Mouse (Mus musculus): ENCODE measurements around the gene Pla2g16. TPM values are rescaled to one million over a fixed set of nuclear protein-coding genes. Genes with fewer than 3 reads are reported as not detected.

Gene Pla2g16
- total RNA-seq, 2 experiments from 2014 or later, result 25.6 to 29.6 TPM

DNA sequence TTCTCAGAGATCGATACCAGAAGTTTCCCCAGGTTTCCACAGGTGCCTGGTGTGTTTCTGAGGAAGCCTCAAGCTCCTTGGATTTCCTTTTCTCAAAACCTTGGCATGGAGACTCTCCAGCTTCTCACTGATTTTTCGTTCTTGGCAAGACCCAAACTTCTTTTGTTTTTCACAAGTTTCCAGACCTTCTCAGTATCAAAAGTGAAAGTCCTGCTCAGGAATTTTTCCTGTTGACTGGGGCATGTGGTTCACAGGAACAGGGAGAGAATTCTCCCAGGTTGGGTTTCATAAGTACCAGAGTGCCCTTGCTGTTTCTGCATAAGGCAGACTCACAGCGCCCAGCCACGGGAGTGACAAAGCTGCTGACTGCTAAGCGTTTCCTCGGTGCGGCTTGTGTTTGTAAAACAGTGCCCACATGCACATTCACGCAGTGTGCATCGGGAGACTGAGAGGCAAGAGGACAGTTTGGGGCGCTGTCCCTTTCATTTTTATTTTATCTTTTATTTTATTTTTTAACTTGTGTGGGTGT is 5.4 kb downstream of the Pla2g16 start:
- ATAC-seq (replicated peaks; ENCODE audit: low FRiP score, low TSS enrichment, poor library complexity, severe bottlenecking), result no peak

DNA sequence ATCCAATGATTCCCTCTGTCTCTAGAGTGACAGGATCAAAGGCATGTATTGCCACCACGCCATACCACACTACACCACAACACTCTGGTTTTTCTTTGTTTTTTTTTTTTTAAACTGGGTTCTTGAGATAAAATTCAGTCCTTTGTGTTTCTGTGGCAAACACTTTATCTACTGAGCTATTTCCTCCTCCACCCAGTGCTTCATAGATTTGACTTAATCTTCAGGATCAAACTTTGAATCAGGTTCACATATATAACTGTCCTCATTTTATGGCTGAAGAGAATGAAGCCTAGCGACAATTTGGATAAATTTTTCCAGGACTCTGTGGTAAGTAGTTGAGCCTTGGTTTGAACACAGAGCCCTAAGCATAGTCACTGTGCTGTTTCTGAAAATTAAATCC is 6.4 kb downstream of the Pla2g16 start:
- 0 out of 2 replicates have a peak, but pooled peaks have one; percentile 24 for ATAC-seq (replicated peaks; ENCODE audit: low FRiP score, low TSS enrichment, poor library complexity, severe bottlenecking)

- no peak for ATAC-seq (replicated peaks; ENCODE audit: low FRiP score, low TSS enrichment, poor library complexity, severe bottlenecking)
Measured at GRCm38 (mm10) chr19:7564457-7564856, 7.2 kb downstream of the Pla2g16 start.

- ATAC-seq (replicated peaks; ENCODE audit: low FRiP score, low TSS enrichment, poor library complexity, severe bottlenecking), result no peak
Measured at GRCm38 (mm10) chr19:7566826-7567225, 9.6 kb downstream of the Pla2g16 start.

GRCm38 (mm10) chr19:7568364-7568763 is 11.1 kb downstream of the Pla2g16 start:
- ATAC-seq (replicated peaks; ENCODE audit: low FRiP score, low TSS enrichment, poor library complexity, severe bottlenecking), result no peak

- ATAC-seq (replicated peaks; ENCODE audit: low FRiP score, low TSS enrichment, poor library complexity, severe bottlenecking), result no peak
Measured at GRCm38 (mm10) chr19:7569650-7570049, 12.4 kb downstream of the Pla2g16 start.

DNA sequence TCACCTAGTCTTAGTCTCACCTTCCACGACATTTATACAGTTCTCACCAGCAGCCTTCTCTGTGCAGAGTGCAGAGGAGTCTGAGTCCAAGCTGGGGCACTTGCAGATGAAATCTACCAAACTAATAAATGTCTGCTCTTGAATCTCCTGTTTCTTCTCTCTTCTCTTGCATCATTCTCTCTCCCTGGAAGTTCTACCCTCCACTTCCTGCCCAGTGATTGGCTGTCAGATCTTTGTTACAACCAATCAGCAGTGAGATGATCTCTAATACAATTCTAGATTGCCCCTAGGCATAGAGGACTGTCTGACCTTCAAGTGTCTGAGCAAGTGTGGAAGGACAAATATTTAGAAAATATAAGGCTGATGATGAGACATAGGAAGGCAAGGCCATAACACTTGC is 18.9 kb downstream of the Pla2g16 start:
- ATAC-seq (replicated peaks; ENCODE audit: low FRiP score, low TSS enrichment, poor library complexity, severe bottlenecking), result no peak

GRCm38 (mm10) chr19:7577710-7578109 is 20.5 kb downstream of the Pla2g16 start:
- no peak for ATAC-seq (replicated peaks; ENCODE audit: low FRiP score, low TSS enrichment, poor library complexity, severe bottlenecking)

DNA sequence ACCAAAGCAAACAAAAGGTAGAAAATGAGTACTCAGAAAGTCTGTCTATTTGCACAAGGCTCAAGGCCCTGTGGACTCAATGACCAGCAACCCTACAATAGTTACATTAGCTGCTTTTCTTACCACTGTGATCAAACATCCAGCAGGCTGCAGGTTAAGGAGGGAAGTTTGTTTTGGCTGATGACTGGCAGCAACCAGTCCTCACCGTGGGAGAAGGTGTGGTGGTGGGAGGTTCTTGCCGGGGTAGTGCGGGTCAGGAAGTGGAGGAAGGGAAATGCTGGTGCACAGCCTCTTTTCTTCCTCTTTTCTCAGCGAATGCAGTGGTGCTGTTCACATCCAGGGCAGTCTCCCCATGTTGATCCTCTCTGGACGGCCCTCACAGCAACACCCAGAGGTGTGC is 23.8 kb downstream of the Pla2g16 start:
- ATAC-seq (replicated peaks; ENCODE audit: low FRiP score, low TSS enrichment, poor library complexity, severe bottlenecking), result no peak

GRCm38 (mm10) chr19:7583101-7583500 is 25.8 kb downstream of the Pla2g16 start:
- no peak for ATAC-seq (replicated peaks; ENCODE audit: low FRiP score, low TSS enrichment, poor library complexity, severe bottlenecking)

DNA sequence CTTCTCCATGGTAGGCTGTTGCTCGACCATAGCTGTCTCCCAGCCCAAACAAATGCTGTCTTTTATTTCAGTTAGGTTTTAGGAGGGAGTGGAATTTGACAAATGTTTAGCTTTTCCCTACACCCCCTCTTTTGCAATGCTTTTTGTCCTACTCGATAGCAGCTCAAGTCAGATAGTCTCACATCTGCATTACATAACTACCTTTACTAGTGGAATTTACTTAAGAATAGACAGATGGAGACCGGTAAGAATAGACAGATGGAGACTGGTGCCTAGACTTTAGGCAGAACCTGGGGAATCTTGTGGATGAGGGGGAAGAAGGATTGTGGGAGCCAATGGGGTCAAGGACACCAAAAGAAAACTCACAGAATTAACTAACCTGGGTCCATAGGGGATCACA is 26.3 kb downstream of the Pla2g16 start:
- ATAC-seq (replicated peaks; ENCODE audit: low FRiP score, low TSS enrichment, poor library complexity, severe bottlenecking), result no peak

DNA sequence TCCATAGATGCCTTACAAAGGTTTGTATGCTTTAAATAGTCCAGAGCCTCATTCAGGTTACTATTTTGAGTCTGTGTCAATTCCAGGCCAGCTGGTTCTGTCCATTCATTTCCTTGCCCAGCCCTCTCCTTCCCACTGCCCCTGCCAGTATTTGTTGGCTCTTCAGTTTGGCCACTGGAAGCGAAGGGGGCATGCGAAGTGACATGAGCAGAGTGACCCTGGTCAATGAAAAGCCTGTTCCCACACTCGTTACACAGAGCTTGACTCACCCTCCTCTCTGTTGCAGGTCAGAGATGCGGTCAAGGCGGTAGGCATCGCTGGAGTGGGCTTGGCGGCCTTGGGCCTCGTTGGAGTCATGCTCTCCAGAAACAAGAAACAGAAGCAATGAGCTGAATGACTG is 28.0 kb downstream of the Pla2g16 start:
- ATAC-seq (replicated peaks; ENCODE audit: low FRiP score, low TSS enrichment, poor library complexity, severe bottlenecking), result no peak

GRCm38 (mm10) chr19:7585764-7586163 is 28.5 kb downstream of the Pla2g16 start:
- ATAC-seq (replicated peaks; ENCODE audit: low FRiP score, low TSS enrichment, poor library complexity, severe bottlenecking), result no peak

DNA sequence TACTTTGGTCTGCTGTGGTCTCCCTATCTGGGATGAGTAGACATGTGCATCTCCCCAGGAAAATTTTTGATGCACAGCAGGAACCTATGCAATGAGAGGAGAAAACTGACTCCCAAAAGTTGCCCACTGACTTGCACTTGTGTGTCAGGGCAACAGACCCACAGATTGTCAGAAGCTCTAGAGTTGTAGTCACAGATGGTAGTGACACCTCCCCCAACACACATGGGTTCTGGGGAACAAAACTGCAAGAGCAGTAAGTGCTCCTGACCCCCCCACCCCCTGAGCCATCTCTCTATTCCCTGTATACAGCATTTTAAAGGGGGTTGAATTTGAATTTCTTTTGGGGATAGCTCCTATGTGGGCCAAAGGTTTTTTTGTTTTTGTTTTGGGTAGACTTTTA is 33.5 kb downstream of the Pla2g16 start:
- ATAC-seq (replicated peaks; ENCODE audit: low FRiP score, low TSS enrichment, poor library complexity, severe bottlenecking), result no peak

DNA sequence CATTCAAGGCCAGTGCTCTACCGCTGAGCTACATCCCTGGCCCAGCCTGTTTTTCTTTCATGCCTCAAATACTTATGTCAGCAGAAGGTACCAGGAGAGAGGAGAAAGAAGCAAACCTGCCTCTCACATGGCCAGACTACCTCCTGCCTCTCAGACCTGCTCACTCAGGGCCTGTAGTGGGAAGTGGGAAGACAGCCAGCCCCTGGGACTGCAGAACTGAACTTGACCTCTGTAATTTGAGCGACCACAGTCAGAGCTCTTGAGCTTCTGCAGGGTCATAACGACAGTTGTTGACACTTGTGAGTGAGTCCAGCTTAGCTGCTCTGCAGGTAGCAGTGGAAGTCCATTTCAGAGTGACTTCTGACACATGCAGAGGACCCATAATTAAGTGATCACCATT is 34.8 kb downstream of the Pla2g16 start:
- ATAC-seq (replicated peaks; ENCODE audit: low FRiP score, low TSS enrichment, poor library complexity, severe bottlenecking), result no peak

DNA sequence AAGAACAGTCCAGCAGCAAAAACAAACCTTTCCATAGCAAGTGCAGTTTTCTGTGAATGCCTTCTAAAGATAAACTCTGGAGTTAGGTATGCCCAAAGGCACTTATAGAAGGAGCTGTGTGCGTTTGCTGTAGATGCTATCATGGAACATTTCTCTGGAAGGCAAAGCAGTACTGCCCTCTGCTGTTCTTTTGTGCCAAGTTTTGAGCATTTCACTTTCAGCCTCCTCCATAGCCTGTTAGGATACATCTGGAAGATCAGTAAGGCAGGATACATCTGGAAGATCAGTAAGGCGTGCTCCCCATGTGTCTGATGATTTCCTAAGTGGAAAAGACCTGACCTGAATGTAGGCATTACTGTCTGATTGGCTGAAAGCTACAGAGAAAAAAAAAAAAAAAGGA is 38.3 kb downstream of the Pla2g16 start:
- peak; percentile 50; the same call in 1 of the 2 replicates for ATAC-seq (replicated peaks; ENCODE audit: low FRiP score, low TSS enrichment, poor library complexity, severe bottlenecking)

DNA sequence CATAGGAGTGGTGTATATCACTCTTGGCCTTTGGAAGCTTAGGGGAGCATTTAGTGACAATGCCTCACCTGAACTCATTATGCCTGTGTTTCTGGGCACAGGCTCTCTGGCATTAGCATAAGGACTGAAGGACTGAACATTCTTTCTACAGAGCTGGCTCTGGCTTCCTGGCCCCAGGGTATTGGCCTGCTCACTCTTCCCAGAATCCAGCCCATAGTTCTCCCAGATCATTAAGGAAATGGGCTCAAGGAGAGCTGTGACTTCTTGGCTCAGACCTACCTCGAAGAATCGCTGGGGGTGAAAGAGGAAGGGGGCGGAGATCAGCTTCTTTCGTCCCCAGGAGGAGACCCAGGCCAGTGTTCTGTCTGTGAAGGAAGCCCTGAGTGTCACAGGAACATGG is 41.2 kb downstream of the Pla2g16 start:
- no peak for ATAC-seq (replicated peaks; ENCODE audit: low FRiP score, low TSS enrichment, poor library complexity, severe bottlenecking)

- no peak for ATAC-seq (replicated peaks; ENCODE audit: low FRiP score, low TSS enrichment, poor library complexity, severe bottlenecking)
Measured at GRCm38 (mm10) chr19:7601551-7601950, 44.3 kb downstream of the Pla2g16 start.

DNA sequence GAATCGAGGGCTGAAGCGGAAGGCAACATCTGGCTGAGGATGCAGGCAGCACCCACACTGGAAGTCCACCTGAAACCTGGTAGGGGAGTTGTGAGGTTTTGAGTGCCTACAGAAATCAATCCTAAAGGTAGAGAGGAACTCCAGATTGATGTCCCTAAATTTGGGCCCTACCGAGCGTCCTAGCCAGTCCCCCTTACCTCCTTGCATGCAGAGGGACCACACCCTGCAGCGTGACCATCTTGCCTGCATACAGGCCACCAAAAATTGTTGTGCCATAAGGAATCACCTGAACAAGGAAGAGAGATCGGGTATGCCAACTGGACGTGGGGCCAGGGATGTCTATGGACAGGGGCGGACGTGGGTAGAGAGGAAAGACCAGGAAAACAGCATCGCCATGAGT is 46.8 kb downstream of the Pla2g16 start:
- ATAC-seq (replicated peaks; ENCODE audit: low FRiP score, low TSS enrichment, poor library complexity, severe bottlenecking), result no peak

GRCm38 (mm10) chr19:7605013-7605412 is 47.8 kb downstream of the Pla2g16 start:
- no peak for ATAC-seq (replicated peaks; ENCODE audit: low FRiP score, low TSS enrichment, poor library complexity, severe bottlenecking)

GRCm38 (mm10) chr19:7605930-7606783 is 48.9 kb downstream of the Pla2g16 start:
- no peak for ATAC-seq (replicated peaks; ENCODE audit: low FRiP score, low TSS enrichment, poor library complexity, severe bottlenecking)

All from megakaryocyte-erythroid progenitor cell, adult 5-6 weeks (primary cell).